Mouse (Mus musculus): ENCODE measurements around the gene C2cd5. TPM values are rescaled to one million over a fixed set of nuclear protein-coding genes. Genes with fewer than 3 reads are reported as not detected.

Gene C2cd5
- total and polyA plus RNA-seq, 3 experiments: 16.8 to 149 (median 49.8) TPM

GRCm38 (mm10) chr6:143129466-143129865 is 29.5 kb upstream of the C2cd5 start:
- no peak for DNase-seq (ENCODE audit: low spot score)
- TF ChIP-seq CTCF (IDR thresholded peaks at IDR 0.05; ENCODE audit: low read depth, low read length) (no peak), POLR2AphosphoS5 (IDR thresholded peaks at IDR 0.05; ENCODE audit: insufficient replicate concordance, low read depth, low read length) (no peak), GATA2 (IDR thresholded peaks at IDR 0.05; ENCODE audit: borderline replicate concordance, low read depth, low read length) (no peak), TAL1 (conservative IDR thresholded peaks at IDR 0.05; ENCODE audit: low read depth, low read length) (no peak), GATA1 (IDR thresholded peaks at IDR 0.05; ENCODE audit: borderline replicate concordance, low read length) (no peak)
- ATAC-seq (ENCODE audit: extremely low read depth, insufficient number of reproducible peaks, low FRiP score, poor library complexity, severe bottlenecking): no peak

DNA sequence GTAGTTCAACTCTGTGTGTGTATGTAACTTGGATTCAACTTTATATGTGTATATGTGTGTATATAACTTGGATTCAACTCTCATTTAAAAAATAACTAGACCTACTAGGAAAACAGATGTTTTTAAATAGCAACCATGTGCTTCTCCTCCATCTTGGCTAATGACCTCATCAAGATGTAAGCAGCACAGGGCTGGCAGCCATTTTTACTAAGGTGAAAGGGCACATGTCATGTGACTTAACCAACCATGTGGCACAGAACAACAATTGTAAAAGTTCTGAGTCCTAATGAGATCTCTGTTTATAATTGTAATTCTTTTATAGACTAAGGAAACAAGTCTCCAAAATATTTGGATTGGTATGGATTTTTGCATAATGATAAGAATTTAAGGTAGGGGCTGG is 25.8 kb upstream of the C2cd5 start:
- ATAC-seq (ENCODE audit: extremely low read depth, insufficient number of reproducible peaks, low FRiP score, poor library complexity, severe bottlenecking): no peak
- Histone ChIP-seq H3K27me3 (ENCODE audit: insufficient read depth, low read length) (peaks cover 18% of the 10 kb centered on the region), H3K4me3 (ENCODE audit: low read depth, low read length) (no peak overlapping the region), H3K9me3 (replicated peaks) (no peaks in the 10 kb centered on the region), H3K36me3 (replicated peaks) (no peaks in the 10 kb centered on the region), H3K4me1 (ENCODE audit: insufficient read depth, low read depth, low read length) (peaks cover 6% of the 10 kb centered on the region; the same call in 1 of the 2 replicates)
- no peak for DNase-seq (ENCODE audit: low spot score)
- TF ChIP-seq GATA1 (IDR thresholded peaks at IDR 0.05; ENCODE audit: borderline replicate concordance, low read length) (no peak), CTCF (IDR thresholded peaks at IDR 0.05; ENCODE audit: low read depth, low read length) (no peak), GATA2 (IDR thresholded peaks at IDR 0.05; ENCODE audit: borderline replicate concordance, low read depth, low read length) (no peak), TAL1 (conservative IDR thresholded peaks at IDR 0.05; ENCODE audit: low read depth, low read length) (no peak), POLR2AphosphoS5 (IDR thresholded peaks at IDR 0.05; ENCODE audit: insufficient replicate concordance, low read depth, low read length) (no peak)

More at GRCm38 (mm10) chr6:143129466-143129865, 29.5 kb upstream of the C2cd5 start:
- Histone ChIP-seq H3K4me1 (ENCODE audit: insufficient read depth, low read depth, low read length) (peaks cover 8% of the 10 kb centered on the region), H3K27me3 (ENCODE audit: insufficient read depth, low read length) (peaks cover 12% of the 10 kb centered on the region), H3K4me3 (ENCODE audit: low read depth, low read length) (no peak overlapping the region), H3K9me3 (replicated peaks) (no peaks in the 10 kb centered on the region), H3K36me3 (replicated peaks) (no peaks in the 10 kb centered on the region)

- Histone ChIP-seq H3K4me3 (ENCODE audit: low read depth, low read length) (no peak overlapping the region), H3K27me3 (ENCODE audit: insufficient read depth, low read length) (peaks cover 22% of the 10 kb centered on the region), H3K36me3 (replicated peaks) (no peaks in the 10 kb centered on the region), H3K9me3 (replicated peaks) (no peaks in the 10 kb centered on the region; the same call in 1 of the 2 replicates), H3K4me1 (ENCODE audit: insufficient read depth, low read depth, low read length) (peaks cover 19% of the 10 kb centered on the region)
- ATAC-seq (ENCODE audit: extremely low read depth, insufficient number of reproducible peaks, low FRiP score, poor library complexity, severe bottlenecking) (no peak), DNase-seq (ENCODE audit: low spot score) (no peak)
- TF ChIP-seq GATA1 (IDR thresholded peaks at IDR 0.05; ENCODE audit: borderline replicate concordance, low read length) (no peak), TAL1 (conservative IDR thresholded peaks at IDR 0.05; ENCODE audit: low read depth, low read length) (no peak), CTCF (IDR thresholded peaks at IDR 0.05; ENCODE audit: low read depth, low read length) (no peak), GATA2 (IDR thresholded peaks at IDR 0.05; ENCODE audit: borderline replicate concordance, low read depth, low read length) (no peak), POLR2AphosphoS5 (IDR thresholded peaks at IDR 0.05; ENCODE audit: insufficient replicate concordance, low read depth, low read length) (no peak)
These were observed 19.4 kb upstream of the C2cd5 start for GRCm38 (mm10) chr6:143119325-143119724.

DNA sequence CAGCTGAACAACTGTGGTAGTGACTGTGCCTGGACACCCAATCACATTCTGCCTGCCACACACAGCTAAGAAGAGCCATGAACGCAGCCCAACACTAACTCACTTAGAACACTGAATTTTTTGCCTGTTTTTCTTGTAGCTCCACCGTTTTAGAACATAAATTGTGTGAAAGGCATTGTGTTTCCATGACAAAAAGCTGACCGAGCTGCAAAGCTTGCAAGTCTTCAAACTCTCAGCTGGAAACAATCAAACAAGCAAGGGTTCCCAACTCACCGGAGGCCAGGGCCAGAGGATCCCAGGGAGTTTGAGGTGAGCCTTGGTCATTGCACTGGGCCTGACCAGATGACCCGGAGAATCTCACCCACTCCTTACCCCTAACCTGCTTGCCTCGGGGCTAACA is 16.8 kb upstream of the C2cd5 start:
- no peak overlapping the region for H3K4me3 ChIP-seq (ENCODE audit: low read depth, low read length)

DNA sequence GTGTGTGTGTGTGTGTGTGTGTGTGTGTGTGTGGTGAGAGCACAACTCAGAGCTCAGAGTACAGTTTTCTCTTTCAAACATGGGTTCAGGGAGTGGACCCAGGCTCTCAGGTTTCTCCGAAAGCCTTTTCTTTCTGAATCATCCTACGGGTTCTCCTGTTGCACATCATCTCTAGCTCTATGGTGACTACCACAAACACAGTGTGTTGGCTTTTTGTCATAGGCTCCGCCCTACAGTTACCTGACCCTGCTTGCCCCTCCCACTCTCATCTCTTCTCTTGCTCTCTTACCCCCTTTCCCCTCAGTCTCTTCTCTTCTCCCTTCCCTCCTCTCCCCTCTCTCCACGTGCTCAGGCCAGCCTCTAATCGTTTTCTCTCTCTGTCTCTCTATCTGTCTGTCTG is 15.6 kb upstream of the C2cd5 start:
- no peak overlapping the region for H3K4me3 ChIP-seq (ENCODE audit: low read depth, low read length)
- ATAC-seq (ENCODE audit: extremely low read depth, insufficient number of reproducible peaks, low FRiP score, poor library complexity, severe bottlenecking) (peak; percentile 19; the same call in 1 of the 2 replicates), DNase-seq (ENCODE audit: low spot score) (no peak)

More for the DNA sequence above, 16.8 kb upstream of the C2cd5 start:
- TF ChIP-seq GATA1 (IDR thresholded peaks at IDR 0.05; ENCODE audit: borderline replicate concordance, low read length) (no peak), TAL1 (conservative IDR thresholded peaks at IDR 0.05; ENCODE audit: low read depth, low read length) (no peak), CTCF (IDR thresholded peaks at IDR 0.05; ENCODE audit: low read depth, low read length) (no peak), GATA2 (IDR thresholded peaks at IDR 0.05; ENCODE audit: borderline replicate concordance, low read depth, low read length) (no peak), POLR2AphosphoS5 (IDR thresholded peaks at IDR 0.05; ENCODE audit: insufficient replicate concordance, low read depth, low read length) (no peak)
- DNase-seq (ENCODE audit: low spot score): no peak
- Histone ChIP-seq H3K9me3 (replicated peaks) (no peaks in the 10 kb centered on the region; the same call in 1 of the 2 replicates), H3K36me3 (replicated peaks) (no peaks in the 10 kb centered on the region), H3K4me1 (ENCODE audit: insufficient read depth, low read depth, low read length) (peaks cover 20% of the 10 kb centered on the region), H3K27me3 (ENCODE audit: insufficient read depth, low read length) (peaks cover 17% of the 10 kb centered on the region)
- no peak for ATAC-seq (ENCODE audit: extremely low read depth, insufficient number of reproducible peaks, low FRiP score, poor library complexity, severe bottlenecking)

DNA sequence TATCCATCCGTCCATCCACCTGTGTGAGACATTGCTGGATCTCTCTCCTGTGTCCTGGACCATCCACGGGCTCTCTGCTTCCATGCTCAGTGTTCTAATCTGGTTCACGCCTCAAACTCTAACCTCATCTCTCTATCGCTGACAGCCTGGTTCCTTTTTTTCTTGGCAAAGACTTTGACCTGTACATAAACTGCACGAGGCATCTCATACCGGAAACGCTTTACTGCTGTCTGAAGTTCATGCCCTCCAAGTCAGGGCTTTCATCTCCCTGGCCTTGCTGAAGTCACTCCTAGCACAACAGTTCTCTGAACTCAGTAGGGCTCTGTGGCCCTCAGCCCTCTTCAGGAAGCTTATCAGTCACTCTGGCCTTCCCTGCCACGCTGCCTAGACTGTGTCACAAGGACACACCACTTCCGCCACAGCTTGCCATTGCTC is 15.1 kb upstream of the C2cd5 start:
- Histone ChIP-seq H3K4me3 (ENCODE audit: low read depth, low read length) (peak overlapping the region; percentile 5; the same call in 1 of the 2 replicates), H3K9me3 (replicated peaks) (no peaks in the 10 kb centered on the region), H3K27me3 (ENCODE audit: insufficient read depth, low read length) (peaks cover 15% of the 10 kb centered on the region), H3K36me3 (replicated peaks) (no peaks in the 10 kb centered on the region), H3K4me1 (ENCODE audit: insufficient read depth, low read depth, low read length) (peaks cover 20% of the 10 kb centered on the region)
- peak; percentile 76 for ATAC-seq (ENCODE audit: extremely low read depth, insufficient number of reproducible peaks, low FRiP score, poor library complexity, severe bottlenecking)
- DNase-seq (ENCODE audit: low spot score): peak; percentile 38
- TF ChIP-seq CTCF (IDR thresholded peaks at IDR 0.05; ENCODE audit: low read depth, low read length) (no peak), GATA1 (IDR thresholded peaks at IDR 0.05; ENCODE audit: borderline replicate concordance, low read length) (no peak), GATA2 (IDR thresholded peaks at IDR 0.05; ENCODE audit: borderline replicate concordance, low read depth, low read length) (no peak), POLR2AphosphoS5 (IDR thresholded peaks at IDR 0.05; ENCODE audit: insufficient replicate concordance, low read depth, low read length) (no peak), TAL1 (conservative IDR thresholded peaks at IDR 0.05; ENCODE audit: low read depth, low read length) (no peak)

More for the DNA sequence above, 15.6 kb upstream of the C2cd5 start:
- no peaks in the 10 kb centered on the region for H3K36me3 ChIP-seq (replicated peaks)
- TF ChIP-seq GATA1 (IDR thresholded peaks at IDR 0.05; ENCODE audit: borderline replicate concordance, low read length) (no peak), CTCF (IDR thresholded peaks at IDR 0.05; ENCODE audit: low read depth, low read length) (no peak), GATA2 (IDR thresholded peaks at IDR 0.05; ENCODE audit: borderline replicate concordance, low read depth, low read length) (no peak), TAL1 (conservative IDR thresholded peaks at IDR 0.05; ENCODE audit: low read depth, low read length) (no peak), POLR2AphosphoS5 (IDR thresholded peaks at IDR 0.05; ENCODE audit: insufficient replicate concordance, low read depth, low read length) (no peak)
- H3K4me1 ChIP-seq (ENCODE audit: insufficient read depth, low read depth, low read length): peaks cover 20% of the 10 kb centered on the region
- no peaks in the 10 kb centered on the region; the same call in 1 of the 2 replicates for H3K9me3 ChIP-seq (replicated peaks)
- peaks cover 16% of the 10 kb centered on the region for H3K27me3 ChIP-seq (ENCODE audit: insufficient read depth, low read length)
